Mouse (Mus musculus): ENCODE data around the gene Ilf3. TPM values are rescaled to one million over a fixed set of nuclear protein-coding genes. Genes with fewer than 3 reads are reported as not detected.

Gene Ilf3
- polyA plus RNA-seq, 1 experiment from 2014 or later = 253 TPM

GRCm38 (mm10) chr9:21351702-21352377 is 15.8 kb upstream of the Ilf3 start:
- no peak overlapping the region for H3K4me3 ChIP-seq
- H3K4me1 ChIP-seq (replicated peaks) = peaks cover 11% of the 10 kb centered on the region
- H3K9ac ChIP-seq = no peak overlapping the region
- 95% methylated on average over 4 of the region's 4 CpGs for WGBS
- no peaks in the 10 kb centered on the region for H3K27me3 ChIP-seq
- H3K4me2 ChIP-seq = no peak overlapping the region
- no peaks in the 10 kb centered on the region for H3K9me3 ChIP-seq
- no peak overlapping the region for H3K27ac ChIP-seq
- peaks cover 80% of the 10 kb centered on the region for H3K36me3 ChIP-seq
- ATAC-seq (ENCODE audit: low FRiP score) = no peak

GRCm38 (mm10) chr9:21352463-21353372 is 15.0 kb upstream of the Ilf3 start:
- Histone ChIP-seq H3K36me3 (peaks cover 71% of the 10 kb centered on the region), H3K4me2 (no peak overlapping the region), H3K4me3 (no peak overlapping the region), H3K27ac (peak overlapping the region; percentile 13; the same call in 1 of the 2 replicates), H3K9me3 (no peaks in the 10 kb centered on the region), H3K27me3 (no peaks in the 10 kb centered on the region), H3K4me1 (replicated peaks) (peaks cover 11% of the 10 kb centered on the region), H3K9ac (peak overlapping the region; percentile 49; the same call in 1 of the 2 replicates)
- 39% methylated on average over 20 of the region's 20 CpGs for WGBS
- ATAC-seq (ENCODE audit: low FRiP score) = no peak

GRCm38 (mm10) chr9:21353373-21353686 is 14.3 kb upstream of the Ilf3 start:
- Histone ChIP-seq H3K9me3 (no peaks in the 10 kb centered on the region), H3K27me3 (no peaks in the 10 kb centered on the region), H3K9ac (no peak overlapping the region), H3K27ac (no peak overlapping the region), H3K36me3 (peaks cover 65% of the 10 kb centered on the region), H3K4me2 (no peak overlapping the region), H3K4me1 (replicated peaks) (peaks cover 11% of the 10 kb centered on the region), H3K4me3 (no peak overlapping the region)
- no peak for ATAC-seq (ENCODE audit: low FRiP score)
- WGBS = 63% methylated on average over 2 of the region's 2 CpGs

- peaks cover 53% of the 10 kb centered on the region for H3K36me3 ChIP-seq
- no peaks in the 10 kb centered on the region for H3K27me3 ChIP-seq
- peaks cover 11% of the 10 kb centered on the region for H3K4me1 ChIP-seq (replicated peaks)
- H3K4me2 ChIP-seq = no peak overlapping the region
- H3K9me3 ChIP-seq = no peaks in the 10 kb centered on the region
- H3K27ac ChIP-seq = no peak overlapping the region
- WGBS = 94% methylated on average over 6 of the region's 6 CpGs
- no peak overlapping the region for H3K4me3 ChIP-seq
- no peak for ATAC-seq (ENCODE audit: low FRiP score)
- H3K9ac ChIP-seq = no peak overlapping the region
These were observed 12.9 kb upstream of the Ilf3 start for GRCm38 (mm10) chr9:21354796-21355195.

- H3K36me3 ChIP-seq = peaks cover 33% of the 10 kb centered on the region
- no peaks in the 10 kb centered on the region for H3K9me3 ChIP-seq
- peaks cover 15% of the 10 kb centered on the region for H3K27me3 ChIP-seq
- H3K4me2 ChIP-seq = no peak overlapping the region
- H3K9ac ChIP-seq = no peak overlapping the region
- H3K4me1 ChIP-seq (replicated peaks) = peaks cover 11% of the 10 kb centered on the region
- ATAC-seq (ENCODE audit: low FRiP score) = 0 out of 2 replicates have a peak, but pooled peaks have one; percentile 59
- H3K4me3 ChIP-seq = no peak overlapping the region
- 0% methylated on average over 1 of the region's 1 CpGs for WGBS
- H3K27ac ChIP-seq = no peak overlapping the region
These were observed 10.5 kb upstream of the Ilf3 start for GRCm38 (mm10) chr9:21356981-21357718.

- H3K4me1 ChIP-seq (replicated peaks) = peaks cover 25% of the 10 kb centered on the region
- peaks cover 10% of the 10 kb centered on the region for H3K27me3 ChIP-seq
- 38% methylated on average over 14 of the region's 14 CpGs for WGBS
- peaks cover 2% of the 10 kb centered on the region; the same call in 1 of the 2 replicates for H3K36me3 ChIP-seq
- H3K4me3 ChIP-seq = peak overlapping the region; percentile 32
- 0 out of 2 replicates have a peak overlapping the region, but pooled peaks have one; percentile 14 for H3K9ac ChIP-seq
- H3K27ac ChIP-seq = peak overlapping the region; percentile 85
- H3K4me2 ChIP-seq = peak overlapping the region; percentile 55
- H3K9me3 ChIP-seq = no peaks in the 10 kb centered on the region
- peak; percentile 26 for ATAC-seq (ENCODE audit: low FRiP score)
These were observed 990 bp upstream of the Ilf3 start for GRCm38 (mm10) chr9:21366541-21367220.

GRCm38 (mm10) chr9:21368131-21368584 is 487 bp downstream of the Ilf3 start:
- H3K9me3 ChIP-seq = no peaks in the 10 kb centered on the region
- H3K36me3 ChIP-seq = peaks cover 13% of the 10 kb centered on the region
- peak overlapping the region; percentile 90 for H3K4me2 ChIP-seq
- H3K9ac ChIP-seq = peak overlapping the region; percentile 90
- peak; percentile 55 for ATAC-seq (ENCODE audit: low FRiP score)
- under 1% methylated on average over 38 of the region's 38 CpGs for WGBS
- H3K27me3 ChIP-seq = no peaks in the 10 kb centered on the region
- H3K27ac ChIP-seq = peak overlapping the region; percentile 94
- peak overlapping the region; percentile 83 for H3K4me3 ChIP-seq
- peaks cover 36% of the 10 kb centered on the region for H3K4me1 ChIP-seq (replicated peaks)

GRCm38 (mm10) chr9:21369080-21369479 is 1.4 kb downstream of the Ilf3 start:
- no peaks in the 10 kb centered on the region for H3K27me3 ChIP-seq
- peaks cover 15% of the 10 kb centered on the region for H3K36me3 ChIP-seq
- H3K4me1 ChIP-seq (replicated peaks) = peaks cover 39% of the 10 kb centered on the region
- no peak overlapping the region for H3K27ac ChIP-seq
- H3K4me2 ChIP-seq = peak overlapping the region; percentile 90
- no peak for ATAC-seq (ENCODE audit: low FRiP score)
- no peaks in the 10 kb centered on the region for H3K9me3 ChIP-seq
- H3K9ac ChIP-seq = peak overlapping the region; percentile 90
- peak overlapping the region; percentile 83 for H3K4me3 ChIP-seq
- WGBS = 77% methylated on average over 11 of the region's 11 CpGs

GRCm38 (mm10) chr9:21370876-21371275 is 3.2 kb downstream of the Ilf3 start:
- H3K9ac ChIP-seq = no peak overlapping the region

GRCm38 (mm10) chr9:21372508-21372907 is 4.8 kb downstream of the Ilf3 start:
- Histone ChIP-seq H3K27me3 (no peaks in the 10 kb centered on the region), H3K27ac (no peak overlapping the region), H3K36me3 (peaks cover 18% of the 10 kb centered on the region), H3K4me1 (replicated peaks) (peaks cover 56% of the 10 kb centered on the region), H3K4me3 (no peak overlapping the region), H3K9me3 (no peaks in the 10 kb centered on the region), H3K4me2 (no peak overlapping the region), H3K9ac (no peak overlapping the region)
- ATAC-seq (ENCODE audit: low FRiP score) = no peak
- 79% methylated on average over 1 of the region's 1 CpGs for WGBS

More at GRCm38 (mm10) chr9:21370876-21371275, 3.2 kb downstream of the Ilf3 start:
- ATAC-seq (ENCODE audit: low FRiP score) = no peak
- H3K4me2 ChIP-seq = peak overlapping the region; percentile 90
- WGBS = 88% methylated on average over 2 of the region's 2 CpGs
- peak overlapping the region; percentile 15; the same call in 1 of the 2 replicates for H3K4me3 ChIP-seq
- peaks cover 52% of the 10 kb centered on the region for H3K4me1 ChIP-seq (replicated peaks)
- H3K27me3 ChIP-seq = no peaks in the 10 kb centered on the region
- H3K9me3 ChIP-seq = no peaks in the 10 kb centered on the region
- peaks cover 15% of the 10 kb centered on the region for H3K36me3 ChIP-seq
- H3K27ac ChIP-seq = no peak overlapping the region

- peaks cover 55% of the 10 kb centered on the region for H3K4me1 ChIP-seq (replicated peaks)
- 76% methylated on average over 3 of the region's 3 CpGs for WGBS
- ATAC-seq (ENCODE audit: low FRiP score) = no peak
- no peaks in the 10 kb centered on the region for H3K27me3 ChIP-seq
- no peak overlapping the region for H3K9ac ChIP-seq
- H3K9me3 ChIP-seq = no peaks in the 10 kb centered on the region
- H3K4me3 ChIP-seq = no peak overlapping the region
- H3K4me2 ChIP-seq = no peak overlapping the region
- peaks cover 5% of the 10 kb centered on the region; the same call in 1 of the 2 replicates for H3K36me3 ChIP-seq
- no peak overlapping the region for H3K27ac ChIP-seq
These were observed 11.5 kb downstream of the Ilf3 start for GRCm38 (mm10) chr9:21379195-21379594.
